Mouse (Mus musculus): ENCODE data around the gene Robo3.

Robo3 gene

GRCm38 (mm10) chr9:37457151-37457550, 24.1 kb upstream of the Robo3 start:
- Histone ChIP-seq H3K27me3 (ENCODE audit: insufficient read depth, low read length) (peaks cover 95% of the 10 kb centered on the region), H3K4me3 (replicated peaks; ENCODE audit: low read length) (no peak overlapping the region), H3K36me3 (ENCODE audit: insufficient read depth, low read length) (no peaks in the 10 kb centered on the region), H3K9me3 (ENCODE audit: low read length) (no peaks in the 10 kb centered on the region), H3K4me1 (replicated peaks; ENCODE audit: low read depth, low read length) (peaks cover 64% of the 10 kb centered on the region)
- no peak for TF ChIP-seq NANOG (IDR thresholded peaks at IDR 0.05; ENCODE audit: borderline replicate concordance, low read length)
- no peak for TF ChIP-seq POU5F1 (IDR thresholded peaks at IDR 0.05; ENCODE audit: borderline replicate concordance, low read length)
- no peak for TF ChIP-seq CTCF (conservative IDR thresholded peaks at IDR 0.05; ENCODE audit: low read length)

- TF ChIP-seq CTCF (conservative IDR thresholded peaks at IDR 0.05; ENCODE audit: low read length) (no peak), NANOG (IDR thresholded peaks at IDR 0.05; ENCODE audit: borderline replicate concordance, low read length) (no peak), POU5F1 (IDR thresholded peaks at IDR 0.05; ENCODE audit: borderline replicate concordance, low read length) (no peak)
- H3K36me3 ChIP-seq (ENCODE audit: insufficient read depth, low read length): no peaks in the 10 kb centered on the region
- H3K9me3 ChIP-seq (ENCODE audit: low read length): no peaks in the 10 kb centered on the region
- peak overlapping the region; percentile 62 for H3K4me3 ChIP-seq (replicated peaks; ENCODE audit: low read length)
- H3K27me3 ChIP-seq (ENCODE audit: insufficient read depth, low read length): peaks cover 92% of the 10 kb centered on the region
- H3K4me1 ChIP-seq (replicated peaks; ENCODE audit: low read depth, low read length): peaks cover 71% of the 10 kb centered on the region
Measured at GRCm38 (mm10) chr9:37456481-37456910, 23.4 kb upstream of the Robo3 start.

- no peak for TF ChIP-seq CTCF (conservative IDR thresholded peaks at IDR 0.05; ENCODE audit: low read length)
- TF ChIP-seq POU5F1 (IDR thresholded peaks at IDR 0.05; ENCODE audit: borderline replicate concordance, low read length): no peak
- TF ChIP-seq NANOG (IDR thresholded peaks at IDR 0.05; ENCODE audit: borderline replicate concordance, low read length): no peak
- Histone ChIP-seq H3K27me3 (ENCODE audit: insufficient read depth, low read length) (peaks cover 89% of the 10 kb centered on the region), H3K36me3 (ENCODE audit: insufficient read depth, low read length) (no peaks in the 10 kb centered on the region), H3K9me3 (ENCODE audit: low read length) (no peaks in the 10 kb centered on the region), H3K4me1 (replicated peaks; ENCODE audit: low read depth, low read length) (peaks cover 72% of the 10 kb centered on the region), H3K4me3 (replicated peaks; ENCODE audit: low read length) (peak overlapping the region; percentile 62)
Measured at GRCm38 (mm10) chr9:37455868-37456267, 22.8 kb upstream of the Robo3 start.

GRCm38 (mm10) chr9:37454991-37455390, 21.9 kb upstream of the Robo3 start:
- Histone ChIP-seq H3K4me1 (replicated peaks; ENCODE audit: low read depth, low read length) (peaks cover 67% of the 10 kb centered on the region), H3K9me3 (ENCODE audit: low read length) (no peaks in the 10 kb centered on the region), H3K4me3 (replicated peaks; ENCODE audit: low read length) (no peak overlapping the region), H3K36me3 (ENCODE audit: insufficient read depth, low read length) (no peaks in the 10 kb centered on the region), H3K27me3 (ENCODE audit: insufficient read depth, low read length) (peaks cover 85% of the 10 kb centered on the region)
- TF ChIP-seq POU5F1 (IDR thresholded peaks at IDR 0.05; ENCODE audit: borderline replicate concordance, low read length) (no peak), CTCF (conservative IDR thresholded peaks at IDR 0.05; ENCODE audit: low read length) (no peak), NANOG (IDR thresholded peaks at IDR 0.05; ENCODE audit: borderline replicate concordance, low read length) (no peak)

GRCm38 (mm10) chr9:37454011-37454492, 21.0 kb upstream of the Robo3 start:
- H3K27me3 ChIP-seq (ENCODE audit: insufficient read depth, low read length): peaks cover 78% of the 10 kb centered on the region
- H3K4me3 ChIP-seq (replicated peaks; ENCODE audit: low read length): no peak overlapping the region

GRCm38 (mm10) chr9:37453328-37453727, 20.3 kb upstream of the Robo3 start:
- H3K36me3 ChIP-seq (ENCODE audit: insufficient read depth, low read length): no peaks in the 10 kb centered on the region
- peaks cover 72% of the 10 kb centered on the region for H3K27me3 ChIP-seq (ENCODE audit: insufficient read depth, low read length)
- TF ChIP-seq CTCF (conservative IDR thresholded peaks at IDR 0.05; ENCODE audit: low read length) (no peak), POU5F1 (IDR thresholded peaks at IDR 0.05; ENCODE audit: borderline replicate concordance, low read length) (no peak), NANOG (IDR thresholded peaks at IDR 0.05; ENCODE audit: borderline replicate concordance, low read length) (no peak)
- H3K4me3 ChIP-seq (replicated peaks; ENCODE audit: low read length): no peak overlapping the region
- H3K9me3 ChIP-seq (ENCODE audit: low read length): no peaks in the 10 kb centered on the region
- H3K4me1 ChIP-seq (replicated peaks; ENCODE audit: low read depth, low read length): peaks cover 62% of the 10 kb centered on the region

More at GRCm38 (mm10) chr9:37454011-37454492, 21.0 kb upstream of the Robo3 start:
- H3K36me3 ChIP-seq (ENCODE audit: insufficient read depth, low read length): no peaks in the 10 kb centered on the region
- no peaks in the 10 kb centered on the region for H3K9me3 ChIP-seq (ENCODE audit: low read length)
- no peak for TF ChIP-seq NANOG (IDR thresholded peaks at IDR 0.05; ENCODE audit: borderline replicate concordance, low read length)
- peaks cover 62% of the 10 kb centered on the region for H3K4me1 ChIP-seq (replicated peaks; ENCODE audit: low read depth, low read length)

GRCm38 (mm10) chr9:37452401-37452800, 19.4 kb upstream of the Robo3 start:
- TF ChIP-seq NANOG (IDR thresholded peaks at IDR 0.05; ENCODE audit: borderline replicate concordance, low read length) (peak; percentile 39; the same call in 1 of the 2 replicates), CTCF (conservative IDR thresholded peaks at IDR 0.05; ENCODE audit: low read length) (no peak)

GRCm38 (mm10) chr9:37437772-37438735, 5.0 kb upstream of the Robo3 start:
- H3K4me3 ChIP-seq (replicated peaks; ENCODE audit: low read length): no peak overlapping the region
- TF ChIP-seq POU5F1 (IDR thresholded peaks at IDR 0.05; ENCODE audit: borderline replicate concordance, low read length) (no peak), NANOG (IDR thresholded peaks at IDR 0.05; ENCODE audit: borderline replicate concordance, low read length) (no peak), CTCF (conservative IDR thresholded peaks at IDR 0.05; ENCODE audit: low read length) (no peak)
- peaks cover 26% of the 10 kb centered on the region for H3K4me1 ChIP-seq (replicated peaks; ENCODE audit: low read depth, low read length)
- no peaks in the 10 kb centered on the region for H3K9me3 ChIP-seq (ENCODE audit: low read length)
- H3K27me3 ChIP-seq (ENCODE audit: insufficient read depth, low read length): peaks cover 42% of the 10 kb centered on the region
- H3K36me3 ChIP-seq (ENCODE audit: insufficient read depth, low read length): no peaks in the 10 kb centered on the region

More at GRCm38 (mm10) chr9:37452401-37452800, 19.4 kb upstream of the Robo3 start:
- Histone ChIP-seq H3K4me3 (replicated peaks; ENCODE audit: low read length) (no peak overlapping the region; the same call in 1 of the 2 replicates), H3K4me1 (replicated peaks; ENCODE audit: low read depth, low read length) (peaks cover 56% of the 10 kb centered on the region), H3K36me3 (ENCODE audit: insufficient read depth, low read length) (no peaks in the 10 kb centered on the region), H3K27me3 (ENCODE audit: insufficient read depth, low read length) (peaks cover 64% of the 10 kb centered on the region), H3K9me3 (ENCODE audit: low read length) (no peaks in the 10 kb centered on the region)
